Mouse (Mus musculus) spleen, adult 2 months (tissue): ENCODE data around the gene Gm20425. TPM values are rescaled to one million over a fixed set of nuclear protein-coding genes. Genes with fewer than 3 reads are reported as not detected.

ENCODE experiments used
- DNase-seq, 2 experiments: peaks; one replicate each; pipeline versions ENCODE4 v3.0.0 to v3.0.0-alpha.2; 2012 to 2021; ENCODE audit warnings: low spot score in 2 of 2, low read depth in 1 of 2
- H3K27ac ChIP-seq: fragments of 200-500 bp; 2 replicates; pipeline ENCODE4 v1.5.1; 2012; ENCODE audit warnings: low read length, inconsistent platforms; ENCODE audit not compliant: insufficient read depth
- H3K27me3 ChIP-seq: fragments of 200-500 bp; 2 replicates; pipeline ENCODE4 v1.6.1; 2012; ENCODE audit warnings: mild to moderate bottlenecking, moderate library complexity, low read length, inconsistent platforms; ENCODE audit not compliant: control insufficient read depth, insufficient read depth
- H3K36me3 ChIP-seq: fragments of 200-500 bp; 2 replicates; pipeline ENCODE4 v1.6.1; 2012; ENCODE audit warnings: mild to moderate bottlenecking, low read length, inconsistent platforms; ENCODE audit not compliant: control insufficient read depth, insufficient read depth
- H3K4me1 ChIP-seq: fragments of 200-500 bp; 2 replicates; pipeline ENCODE4 v1.6.1; 2011; ENCODE audit warnings: inconsistent platforms; ENCODE audit not compliant: control insufficient read depth, insufficient read depth, insufficient read length
- H3K4me3 ChIP-seq: fragments of 200-500 bp; 2 replicates; pipeline ENCODE4 v1.5.1; 2011; ENCODE audit warnings: mild to moderate bottlenecking, inconsistent platforms; ENCODE audit not compliant: insufficient read depth, insufficient read length; ENCODE audit errors: extremely low read depth
- CTCF ChIP-seq: fragments of 200-500 bp; IDR thresholded peaks from 2 replicates; pipeline ENCODE4 v1.5.1; 2011; ENCODE audit warnings: mild to moderate bottlenecking, inconsistent platforms; ENCODE audit not compliant: insufficient read depth, insufficient read length, insufficient replicate concordance; ENCODE audit errors: extremely low read depth
- POLR2A ChIP-seq: fragments of 200-500 bp; IDR thresholded peaks from 2 replicates; pipeline ENCODE4 v1.6.1; 2011; ENCODE audit warnings: low read depth, low read length, inconsistent platforms
- WGBS: fragments of 180-500 bp; shearing (Covaris S2); methylation state at CpG from one replicate; pipeline ENCODE4 v1.1.7; 2018; 5-methylcytosine and 5-hydroxymethylcytosine counted together
- polyA plus RNA-seq: library from polyadenylated mRNA; depleted of rRNA; stranded (reverse); fragments of >200 nt; gene quantifications from 2 replicates; pipeline ENCODE4 v1.2.3, GENCODE M21; 2012

The Gm20425 gene
- polyA plus RNA-seq, 1 experiment: not detected

DNA sequence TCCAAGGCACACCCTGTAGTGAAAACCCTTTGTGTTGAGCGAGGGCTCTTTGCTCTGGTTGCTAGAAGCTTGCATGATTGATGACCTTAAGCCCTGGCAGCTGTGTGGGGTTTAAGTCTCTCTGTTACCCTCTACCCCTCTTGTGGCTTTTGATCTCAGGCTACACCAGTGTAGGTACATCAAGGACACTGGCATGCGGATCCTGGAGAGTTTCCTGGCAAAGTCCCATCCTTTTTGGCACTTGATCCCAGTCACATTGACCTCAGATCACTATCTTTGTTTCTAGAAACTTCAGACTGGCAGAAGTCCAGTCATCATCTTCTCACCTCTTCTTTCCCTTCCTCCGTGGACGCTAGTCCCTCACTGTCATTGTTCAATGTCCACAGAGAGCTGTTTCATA, 18.5 kb upstream of the Gm20425 start:
- Histone ChIP-seq H3K4me3 (no peak overlapping the region), H3K4me1 (no peaks in the 10 kb centered on the region), H3K36me3 (no peaks in the 10 kb centered on the region), H3K27ac (no peak overlapping the region), H3K27me3 (no peaks in the 10 kb centered on the region)
- WGBS: 63% methylated on average over 4 of the region's 4 CpGs
- TF ChIP-seq POLR2A: no peak
- no peak for TF ChIP-seq CTCF
- DNase-seq: no peak

DNA sequence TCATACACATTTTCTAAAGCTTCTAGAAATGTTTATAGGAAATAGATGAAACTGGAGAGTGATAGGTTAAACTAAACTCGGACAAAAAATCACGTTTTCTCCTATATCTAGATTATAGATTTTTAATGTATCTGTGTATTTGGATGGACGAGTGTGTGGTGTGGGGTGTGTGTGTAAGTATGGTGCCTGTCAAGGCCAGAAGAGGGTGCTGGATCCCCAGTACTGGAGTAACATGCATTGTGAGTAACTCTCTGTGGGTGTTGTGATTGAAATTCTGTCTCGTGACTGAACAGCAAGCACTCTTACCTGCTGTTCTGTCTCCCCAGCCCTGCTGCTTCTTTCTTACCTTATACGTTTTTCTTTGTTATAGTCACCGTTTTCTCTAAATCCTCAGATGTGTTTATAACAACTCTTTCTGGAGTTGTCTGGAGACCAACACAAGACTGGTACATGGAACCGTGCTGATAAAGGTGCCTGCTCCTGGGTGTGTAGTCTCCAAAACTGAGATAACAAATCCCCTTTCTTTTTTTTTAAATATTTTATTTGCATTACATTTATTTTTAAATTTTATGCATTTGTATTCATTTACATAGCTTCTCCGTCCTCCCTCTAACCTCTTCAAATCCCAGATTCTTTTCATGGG, 16.5 kb upstream of the Gm20425 start:
- no peaks in the 10 kb centered on the region for H3K36me3 ChIP-seq
- H3K4me3 ChIP-seq: no peak overlapping the region
- H3K4me1 ChIP-seq: no peaks in the 10 kb centered on the region
- TF ChIP-seq CTCF (no peak), POLR2A (no peak)
- WGBS: 79% methylated on average over 8 of the region's 8 CpGs
- no peak for DNase-seq
- no peak overlapping the region for H3K27ac ChIP-seq
- H3K27me3 ChIP-seq: no peaks in the 10 kb centered on the region

DNA sequence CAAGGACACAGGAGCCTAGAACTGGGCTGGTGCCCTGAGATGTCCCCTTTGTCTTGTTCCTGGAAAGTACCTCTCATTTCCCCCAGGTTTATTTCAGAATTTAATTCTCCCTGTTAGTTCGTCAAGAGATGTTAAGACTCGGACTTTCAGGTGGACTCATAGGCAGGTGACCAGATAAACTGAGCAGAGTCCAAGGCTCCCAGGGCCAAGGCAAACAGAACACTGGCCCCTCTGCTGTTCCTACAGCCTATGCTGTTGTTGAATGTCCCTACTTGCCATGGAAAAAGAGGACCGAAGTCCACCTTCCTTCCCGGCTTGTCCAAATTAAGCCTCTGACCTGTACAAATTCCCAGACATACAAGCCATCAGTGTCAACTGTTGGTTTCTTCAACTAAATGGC, 13.5 kb upstream of the Gm20425 start:
- TF ChIP-seq POLR2A (no peak), CTCF (no peak)
- H3K4me3 ChIP-seq: no peak overlapping the region
- H3K27ac ChIP-seq: no peak overlapping the region
- WGBS: 93% methylated on average over 4 of the region's 4 CpGs
- no peaks in the 10 kb centered on the region for H3K4me1 ChIP-seq
- no peak for DNase-seq
- H3K27me3 ChIP-seq: no peaks in the 10 kb centered on the region
- H3K36me3 ChIP-seq: no peaks in the 10 kb centered on the region

DNA sequence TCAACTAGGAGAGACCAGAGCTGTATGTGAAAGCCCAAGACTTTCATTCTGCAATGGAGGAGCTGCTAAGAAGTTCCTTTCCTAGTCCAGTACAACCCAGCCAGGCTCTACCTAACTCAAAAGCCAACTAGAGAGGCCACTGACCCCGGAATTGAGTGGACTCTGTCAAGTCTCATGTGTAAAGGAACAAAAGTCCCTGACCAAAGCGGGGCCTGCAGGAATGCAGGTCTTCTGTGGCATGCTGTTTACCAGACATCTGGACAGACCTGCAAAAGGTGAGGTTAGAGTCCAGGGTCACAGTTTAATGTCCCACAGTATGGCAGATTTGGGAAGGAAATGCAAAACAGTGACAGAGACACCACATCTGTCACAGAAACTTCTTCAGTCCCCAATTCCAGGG, 11.1 kb upstream of the Gm20425 start:
- TF ChIP-seq POLR2A: no peak
- TF ChIP-seq CTCF: no peak
- Histone ChIP-seq H3K4me3 (no peak overlapping the region), H3K27me3 (no peaks in the 10 kb centered on the region), H3K4me1 (no peaks in the 10 kb centered on the region), H3K27ac (no peak overlapping the region), H3K36me3 (no peaks in the 10 kb centered on the region)
- 85% methylated on average over 2 of the region's 2 CpGs for WGBS
- DNase-seq: no peak

DNA sequence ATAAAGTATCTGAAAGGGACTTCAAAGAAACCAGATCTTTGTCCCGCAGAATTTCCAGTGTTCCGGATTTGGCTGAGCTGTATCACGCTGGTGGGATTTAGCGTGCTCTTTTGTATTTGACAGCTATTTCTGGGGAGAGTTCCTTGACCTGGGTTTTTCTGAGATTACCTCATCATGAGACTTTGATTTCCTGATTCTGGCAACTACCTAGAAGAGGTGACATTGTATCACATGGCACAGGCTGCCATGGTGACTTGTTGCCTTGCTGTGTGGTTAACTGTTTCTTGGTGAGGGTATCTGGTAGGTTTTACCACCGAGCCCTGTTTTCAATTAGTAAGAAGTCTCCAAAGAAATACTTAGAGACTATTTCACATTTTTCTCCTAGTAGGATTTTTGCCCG, 9.4 kb upstream of the Gm20425 start:
- H3K4me3 ChIP-seq: no peak overlapping the region
- DNase-seq: no peak
- H3K27me3 ChIP-seq: no peaks in the 10 kb centered on the region
- no peak overlapping the region for H3K27ac ChIP-seq
- TF ChIP-seq POLR2A (no peak), CTCF (no peak)
- H3K36me3 ChIP-seq: no peaks in the 10 kb centered on the region
- H3K4me1 ChIP-seq: no peaks in the 10 kb centered on the region
- WGBS: 91% methylated on average over 6 of the region's 6 CpGs

DNA sequence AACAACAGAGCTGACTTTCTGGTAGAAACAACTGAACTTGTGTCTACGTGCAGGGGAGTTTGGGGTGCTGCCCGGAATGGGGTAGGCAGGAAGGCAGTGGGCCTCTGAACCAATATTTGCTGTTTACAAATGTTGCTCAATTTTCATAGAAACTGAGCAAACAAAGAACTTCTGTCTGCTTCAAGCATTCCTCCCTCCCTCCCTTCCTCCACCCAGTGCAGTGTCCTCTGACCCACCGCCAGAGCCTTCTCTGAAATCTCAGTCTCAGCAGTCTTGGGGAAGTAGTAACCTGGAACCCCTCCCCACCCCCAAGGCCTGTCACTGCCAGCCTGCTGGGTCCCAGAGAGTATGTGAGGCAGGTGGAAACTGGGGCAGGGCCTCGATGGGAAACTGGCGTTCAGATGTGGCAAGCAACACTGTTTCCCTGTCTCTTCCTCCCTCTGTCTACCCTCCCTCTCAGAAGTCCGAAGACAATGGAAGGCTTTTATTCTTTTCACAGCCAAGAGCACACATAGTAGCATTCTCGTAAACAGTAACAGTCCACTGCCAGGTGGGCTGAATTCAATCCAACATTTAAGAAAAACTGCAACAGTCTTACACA, 4.6 kb upstream of the Gm20425 start:
- Histone ChIP-seq H3K4me3 (no peak overlapping the region), H3K27ac (no peak overlapping the region), H3K4me1 (peaks cover 2% of the 10 kb centered on the region; the same call in 1 of the 2 replicates), H3K27me3 (no peaks in the 10 kb centered on the region), H3K36me3 (no peaks in the 10 kb centered on the region)
- 63% methylated on average over 7 of the region's 7 CpGs for WGBS
- no peak for DNase-seq
- no peak for TF ChIP-seq CTCF
- no peak for TF ChIP-seq POLR2A

DNA sequence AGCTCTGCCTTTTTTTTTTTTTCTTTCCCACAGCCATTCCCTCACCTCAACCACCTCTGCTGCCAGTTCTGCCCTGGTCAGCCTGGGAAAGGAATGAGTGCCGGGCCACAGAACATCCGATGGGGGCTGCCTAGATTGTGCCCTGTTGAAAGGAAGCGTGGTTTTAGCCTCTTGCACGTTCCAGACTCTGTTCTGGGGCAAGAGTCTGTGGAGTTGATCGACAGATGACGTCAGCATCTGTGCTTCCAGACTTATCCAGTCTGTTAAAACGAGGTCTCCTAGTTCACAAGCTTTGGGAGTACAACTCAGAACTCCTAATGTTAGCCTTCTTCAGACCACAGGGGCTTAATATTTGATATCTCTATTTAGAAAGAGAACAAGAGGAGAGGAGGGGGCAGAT, 4.0 kb upstream of the Gm20425 start:
- Histone ChIP-seq H3K4me3 (no peak overlapping the region), H3K4me1 (peaks cover 2% of the 10 kb centered on the region; the same call in 1 of the 2 replicates), H3K36me3 (no peaks in the 10 kb centered on the region), H3K27me3 (no peaks in the 10 kb centered on the region), H3K27ac (no peak overlapping the region)
- no peak for TF ChIP-seq CTCF
- TF ChIP-seq POLR2A: no peak
- WGBS: 48% methylated on average over 7 of the region's 7 CpGs
- no peak for DNase-seq
